Mouse (Mus musculus) cerebellum, adult 2 months (tissue): ENCODE measurements around the gene Hic1. TPM values are rescaled to one million over a fixed set of nuclear protein-coding genes. Genes with fewer than 3 reads are reported as not detected.

Experiments
- DNase-seq, 2 experiments: peaks; one replicate each; pipeline ENCODE4 v3.0.0; 2021
- H3K27ac ChIP-seq: fragments of 200-500 bp; 2 replicates; pipeline ENCODE4 v1.5.1; 2012; ENCODE audit warnings: low read length, control low read depth, inconsistent platforms; ENCODE audit not compliant: insufficient read depth
- H3K27me3 ChIP-seq: fragments of 200-500 bp; 2 replicates; pipeline ENCODE4 v1.6.1; 2012; ENCODE audit warnings: inconsistent platforms, mild to moderate bottlenecking, low read length, moderate library complexity; ENCODE audit not compliant: control insufficient read depth, insufficient read depth
- H3K4me1 ChIP-seq: fragments of 200-500 bp; 2 replicates; pipeline ENCODE4 v1.6.1; 2011; ENCODE audit warnings: low read length; ENCODE audit not compliant: control insufficient read depth, insufficient read depth
- H3K4me3 ChIP-seq: fragments of 200-500 bp; replicated peaks from 2 replicates; pipeline ENCODE3; 2011; ENCODE audit warnings: mild to moderate bottlenecking, low read depth, low read length, control low read depth; ENCODE audit not compliant: insufficient read depth
- CTCF ChIP-seq: fragments of 200-500 bp; IDR thresholded peaks from 2 replicates; pipeline ENCODE4 v1.5.1; 2011; ENCODE audit warnings: low read depth, mild to moderate bottlenecking, control low read depth, low read length, moderate library complexity, borderline replicate concordance; ENCODE audit not compliant: insufficient read depth
- POLR2A ChIP-seq: fragments of 200-500 bp; IDR thresholded peaks from 2 replicates; pipeline ENCODE4 v1.6.1; 2011; ENCODE audit warnings: low read length, control low read depth, borderline replicate concordance; ENCODE audit not compliant: insufficient read depth
- WGBS: fragments of 180-500 bp; shearing (Covaris S2); methylation state at CpG from one replicate; pipeline ENCODE4 v1.1.7; 2018; 5-methylcytosine and 5-hydroxymethylcytosine counted together
- polyA plus RNA-seq: library from polyadenylated mRNA; depleted of rRNA; stranded (reverse); fragments of >200 nt; gene quantifications from 2 replicates; pipeline ENCODE4 v1.2.3, GENCODE M21; 2012

Gene Hic1
- polyA plus RNA-seq, 1 experiment = 3.0 TPM

- H3K27me3 ChIP-seq = no peaks in the 10 kb centered on the region
- 72% methylated on average over 4 of the region's 4 CpGs for WGBS
- peak overlapping the region; percentile 10; the same call in 1 of the 2 replicates for H3K27ac ChIP-seq
Measured at GRCm38 (mm10) chr11:75209363-75209762, 40.0 kb upstream of the Hic1 start.

GRCm38 (mm10) chr11:75206347-75206746 is 37.0 kb upstream of the Hic1 start:
- TF ChIP-seq POLR2A = no peak
- TF ChIP-seq CTCF = no peak
- DNase-seq = no peak

More at GRCm38 (mm10) chr11:75209363-75209762, 40.0 kb upstream of the Hic1 start:
- no peak for TF ChIP-seq CTCF
- no peak for TF ChIP-seq POLR2A
- H3K4me1 ChIP-seq = peaks cover 65% of the 10 kb centered on the region
- H3K4me3 ChIP-seq = no peak overlapping the region
- peak in 1 of 2 experiments; percentile 16 for DNase-seq

DNA sequence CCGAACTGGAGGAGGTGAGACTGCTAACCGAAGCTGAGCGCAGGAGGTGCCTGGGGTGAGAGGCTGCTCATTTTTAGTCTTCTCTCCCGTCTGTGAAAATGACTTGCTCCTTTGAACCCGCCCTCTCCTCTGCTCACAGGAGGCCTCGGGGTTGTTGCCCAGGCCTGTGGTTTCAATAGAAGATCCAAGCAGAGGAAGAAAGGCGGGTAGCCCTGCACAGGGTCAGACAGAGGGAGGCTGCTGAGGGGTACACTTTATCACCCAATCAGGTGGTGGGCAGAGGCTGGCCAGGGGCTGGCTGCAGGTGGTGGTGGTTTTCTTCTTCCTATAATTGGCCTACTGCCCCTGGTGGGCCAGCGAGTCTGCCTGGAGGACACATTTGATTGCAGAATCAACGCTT is 35.2 kb upstream of the Hic1 start:
- H3K4me1 ChIP-seq = peaks cover 76% of the 10 kb centered on the region
- no peaks in the 10 kb centered on the region for H3K27me3 ChIP-seq
- TF ChIP-seq CTCF = no peak
- TF ChIP-seq POLR2A = no peak
- DNase-seq = peak in 1 of 2 experiments; percentile 50
- H3K4me3 ChIP-seq = no peak overlapping the region
- 14% methylated on average over 9 of the region's 9 CpGs for WGBS
- peak overlapping the region; percentile 87 for H3K27ac ChIP-seq

More at GRCm38 (mm10) chr11:75206347-75206746, 37.0 kb upstream of the Hic1 start:
- H3K27me3 ChIP-seq = no peaks in the 10 kb centered on the region
- H3K4me3 ChIP-seq = no peak overlapping the region
- WGBS = 45% methylated on average over 4 of the region's 4 CpGs
- H3K4me1 ChIP-seq = peaks cover 73% of the 10 kb centered on the region
- peak overlapping the region; percentile 74 for H3K27ac ChIP-seq

GRCm38 (mm10) chr11:75203926-75204325 is 34.6 kb upstream of the Hic1 start:
- peaks cover 75% of the 10 kb centered on the region for H3K4me1 ChIP-seq
- DNase-seq = peak; percentile 54 to 59
- 19% methylated on average over 4 of the region's 4 CpGs for WGBS
- peak overlapping the region; percentile 87 for H3K27ac ChIP-seq
- no peaks in the 10 kb centered on the region for H3K27me3 ChIP-seq
- H3K4me3 ChIP-seq = no peak overlapping the region
- TF ChIP-seq CTCF (no peak), POLR2A (no peak)

DNA sequence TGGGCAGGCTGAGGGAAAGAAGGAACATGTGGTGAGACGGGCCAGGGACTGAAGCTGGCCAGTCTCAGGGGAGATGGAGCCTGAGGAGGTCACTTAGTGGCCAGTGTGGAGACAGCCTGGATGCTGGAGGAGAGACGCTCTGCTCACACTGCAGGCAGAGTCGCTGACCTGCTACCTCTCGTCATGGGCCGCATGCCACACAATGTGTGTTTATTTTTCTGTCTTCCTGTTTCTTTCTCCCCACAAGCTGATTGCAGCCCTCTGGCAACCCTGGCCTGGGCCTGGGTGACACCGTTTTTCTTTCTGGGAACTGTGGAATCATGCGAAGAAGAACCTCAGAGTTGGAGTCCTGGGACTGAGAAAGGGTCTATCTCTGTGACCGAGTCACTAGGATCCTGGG is 32.4 kb upstream of the Hic1 start:
- no peak overlapping the region for H3K27ac ChIP-seq
- no peak for TF ChIP-seq CTCF
- no peak for TF ChIP-seq POLR2A
- WGBS = 29% methylated on average over 8 of the region's 8 CpGs

DNA sequence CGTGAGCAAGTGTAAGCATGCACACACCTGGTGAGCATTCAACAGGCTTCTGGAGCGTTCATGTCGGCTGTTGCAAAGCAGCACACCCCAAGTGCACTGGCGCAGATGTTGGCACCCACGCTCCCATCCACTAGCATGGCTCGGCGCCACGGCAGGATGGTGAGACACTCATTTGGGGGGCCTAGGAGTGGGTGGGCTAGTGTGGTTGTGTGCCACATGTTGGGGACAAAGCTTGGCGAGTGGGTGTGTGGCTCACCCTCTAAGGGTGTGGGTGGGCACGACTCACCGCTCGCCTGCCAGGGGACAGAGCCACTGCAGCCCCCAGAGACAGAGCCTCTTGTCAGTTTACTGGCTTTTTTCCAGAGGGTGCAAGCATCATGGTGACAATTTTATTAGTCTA is 31.6 kb upstream of the Hic1 start:
- H3K27ac ChIP-seq = 0 out of 2 replicates have a peak overlapping the region, but pooled peaks have one; percentile 45
- H3K27me3 ChIP-seq = no peaks in the 10 kb centered on the region
- no peak overlapping the region for H3K4me3 ChIP-seq
- TF ChIP-seq POLR2A (no peak), CTCF (no peak)
- DNase-seq = peak in 1 of 2 experiments; percentile 37
- 48% methylated on average over 12 of the region's 12 CpGs for WGBS
- H3K4me1 ChIP-seq = peaks cover 82% of the 10 kb centered on the region

More for the DNA sequence above, 32.4 kb upstream of the Hic1 start:
- H3K4me3 ChIP-seq = no peak overlapping the region
- H3K27me3 ChIP-seq = no peaks in the 10 kb centered on the region
- DNase-seq = peak; percentile 43 to 49
- H3K4me1 ChIP-seq = peaks cover 86% of the 10 kb centered on the region

DNA sequence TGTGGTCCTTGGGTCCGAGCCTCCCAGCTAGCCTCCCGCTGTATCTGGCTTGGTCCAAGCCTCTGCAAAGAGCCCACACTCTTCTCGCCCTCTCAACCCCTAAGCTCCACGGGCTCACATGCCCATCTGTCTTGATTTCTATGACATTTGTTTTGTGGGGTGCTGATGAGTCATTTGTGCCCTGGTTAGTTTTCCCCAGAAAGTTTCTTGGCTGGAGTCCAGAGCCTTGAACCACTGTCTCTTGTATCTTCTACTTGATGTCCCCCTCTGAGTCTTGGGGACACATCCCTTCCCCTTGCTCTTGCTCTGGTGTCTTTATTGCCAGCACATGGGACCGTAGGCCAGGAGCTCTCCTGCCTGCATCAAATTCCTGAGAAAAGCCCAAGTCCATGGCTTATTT is 30.6 kb upstream of the Hic1 start:
- no peaks in the 10 kb centered on the region for H3K27me3 ChIP-seq
- H3K4me3 ChIP-seq = no peak overlapping the region
- DNase-seq = peak in 1 of 2 experiments; percentile 36
- H3K27ac ChIP-seq = peak overlapping the region; percentile 48; the same call in 1 of the 2 replicates
- peaks cover 74% of the 10 kb centered on the region for H3K4me1 ChIP-seq
- 39% methylated on average over 5 of the region's 5 CpGs for WGBS
- TF ChIP-seq POLR2A = no peak
- TF ChIP-seq CTCF = no peak

DNA sequence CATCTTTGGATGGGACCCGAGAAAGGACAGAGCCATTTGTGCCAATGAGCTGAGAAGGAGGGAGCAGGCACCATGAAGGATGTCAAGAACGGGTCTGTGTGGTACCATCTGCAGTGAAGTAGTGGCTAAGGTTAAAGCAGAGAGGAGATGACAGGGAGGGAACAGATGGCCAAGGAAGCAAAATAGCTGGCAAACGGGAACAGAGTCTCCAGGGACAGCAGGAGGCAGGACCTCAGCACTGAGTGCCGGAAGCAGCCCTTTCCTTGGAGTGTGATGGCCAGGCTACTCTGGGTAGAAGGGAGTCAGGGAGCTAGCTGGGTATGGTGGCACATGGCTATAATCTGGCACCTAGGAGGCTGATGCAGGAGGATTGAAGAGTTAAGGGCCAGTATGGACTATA is 29.5 kb upstream of the Hic1 start:
- Histone ChIP-seq H3K27ac (peak overlapping the region; percentile 91), H3K4me3 (no peak overlapping the region), H3K4me1 (peaks cover 65% of the 10 kb centered on the region), H3K27me3 (no peaks in the 10 kb centered on the region)
- WGBS = 9% methylated on average over 4 of the region's 4 CpGs
- DNase-seq = peak; percentile 78 to 88
- TF ChIP-seq CTCF (no peak), POLR2A (no peak)
